Mouse (Mus musculus) kidney, embryonic 14.5 days (tissue): ENCODE measurements around the gene Ankrd28. TPM values are rescaled to one million over a fixed set of nuclear protein-coding genes. Genes with fewer than 3 reads are reported as not detected.

Experiments
- ATAC-seq: fragments of 200-750 bp; cut with Nextera tagmentation; 2 replicates; pipeline ENCODE4 v1.8.0; 2017; ENCODE audit warnings: moderate number of reproducible peaks, mild to moderate bottlenecking, moderate TSS enrichment, moderate library complexity; ENCODE audit not compliant: low FRiP score, low TSS enrichment
- H3K27ac ChIP-seq: fragments of 300-500 bp; sonication (generic); 2 replicates; pipeline ENCODE4 v1.5.1; 2014; ENCODE audit warnings: low read depth, mild to moderate bottlenecking, low read length, moderate library complexity, mixed read lengths
- H3K27me3 ChIP-seq: fragments of 300-500 bp; sonication (generic); 2 replicates; pipeline ENCODE4 v1.6.1; 2014; ENCODE audit warnings: mild to moderate bottlenecking, low read length; ENCODE audit not compliant: control insufficient read depth, insufficient read depth
- H3K36me3 ChIP-seq: fragments of 300-500 bp; sonication (generic); 2 replicates; pipeline ENCODE4 v1.6.1; 2014; ENCODE audit warnings: low read length, mixed read lengths; ENCODE audit not compliant: control insufficient read depth, insufficient read depth
- H3K4me1 ChIP-seq: fragments of 300-500 bp; sonication (generic); 2 replicates; pipeline ENCODE4 v1.6.1; 2014; ENCODE audit warnings: low read length, mixed read lengths; ENCODE audit not compliant: control insufficient read depth, insufficient read depth
- H3K4me2 ChIP-seq: fragments of 300-500 bp; sonication (generic); replicated peaks from 2 replicates; pipeline ENCODE4 v1.6.1; 2014; ENCODE audit warnings: low read depth, mild to moderate bottlenecking, low read length
- H3K4me3 ChIP-seq: fragments of 300-500 bp; sonication (generic); 2 replicates; pipeline ENCODE4 v1.5.1; 2014; ENCODE audit warnings: mild to moderate bottlenecking, low read length
- H3K9ac ChIP-seq: fragments of 300-500 bp; sonication (generic); 2 replicates; pipeline ENCODE4 v1.6.1; 2014; ENCODE audit warnings: low read depth, mild to moderate bottlenecking, low read length, moderate library complexity
- H3K9me3 ChIP-seq: fragments of 300-500 bp; sonication (generic); 2 replicates; pipeline ENCODE4 v1.6.1; 2016; ENCODE audit warnings: low read length; ENCODE audit not compliant: control insufficient read depth
- WGBS: fragments of 180-500 bp; shearing (Covaris S2); extraction: QIAGEN DNeasy Blood & Tissue Kit; methylation state at CpG from one replicate; pipeline ENCODE4 v1.1.7; 2014; 5-methylcytosine and 5-hydroxymethylcytosine counted together
- polyA plus RNA-seq: library from polyadenylated mRNA; unstranded; fragments of >200 nt; fragmentation: Nextera tagmentation; extraction: Ambion mirVana; gene quantifications from 2 replicates; pipeline ENCODE4 v1.2.1, GENCODE M21; 2014

The Ankrd28 gene
- polyA plus RNA-seq, 1 experiment from 2014 or later: 11.0 TPM

DNA sequence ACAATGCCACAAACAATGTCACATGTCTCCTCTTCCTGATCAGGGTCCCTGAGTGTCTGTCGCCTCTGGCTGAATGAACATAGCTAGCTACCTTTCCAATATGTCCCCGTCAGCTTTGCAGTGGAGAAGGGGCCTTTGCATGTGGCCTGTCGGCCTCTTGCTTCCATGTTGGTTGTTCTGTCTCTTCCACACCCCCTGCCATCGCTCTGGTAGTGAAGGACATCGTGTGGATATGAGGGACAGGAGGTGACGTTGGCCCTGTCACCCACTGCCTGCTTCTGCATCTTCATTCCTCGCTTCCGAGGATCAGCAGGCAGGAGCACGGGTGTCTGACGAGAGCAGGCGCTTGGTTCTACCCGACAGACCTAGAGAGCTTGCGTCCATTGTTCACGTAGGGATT, 175.0 kb downstream of the Ankrd28 start:
- no peak overlapping the region for H3K4me3 ChIP-seq

GRCm38 (mm10) chr14:31654816-31655215, 175.6 kb downstream of the Ankrd28 start:
- H3K4me3 ChIP-seq: no peak overlapping the region
- H3K4me2 ChIP-seq: no peak overlapping the region
- no peak overlapping the region for H3K9ac ChIP-seq
- H3K36me3 ChIP-seq: no peaks in the 10 kb centered on the region
- peaks cover 12% of the 10 kb centered on the region; the same call in 1 of the 2 replicates for H3K4me1 ChIP-seq
- no peak overlapping the region for H3K27ac ChIP-seq
- H3K9me3 ChIP-seq: no peaks in the 10 kb centered on the region
- WGBS: 82% methylated on average over 5 of the region's 5 CpGs
- H3K27me3 ChIP-seq: no peaks in the 10 kb centered on the region
- no peak for ATAC-seq

More for the DNA sequence above, 175.0 kb downstream of the Ankrd28 start:
- Histone ChIP-seq H3K4me1 (peaks cover 13% of the 10 kb centered on the region; the same call in 1 of the 2 replicates), H3K36me3 (no peaks in the 10 kb centered on the region), H3K9ac (no peak overlapping the region), H3K27me3 (no peaks in the 10 kb centered on the region), H3K4me2 (no peak overlapping the region), H3K9me3 (no peaks in the 10 kb centered on the region), H3K27ac (no peak overlapping the region)
- WGBS: 87% methylated on average over 14 of the region's 14 CpGs
- ATAC-seq: no peak

DNA sequence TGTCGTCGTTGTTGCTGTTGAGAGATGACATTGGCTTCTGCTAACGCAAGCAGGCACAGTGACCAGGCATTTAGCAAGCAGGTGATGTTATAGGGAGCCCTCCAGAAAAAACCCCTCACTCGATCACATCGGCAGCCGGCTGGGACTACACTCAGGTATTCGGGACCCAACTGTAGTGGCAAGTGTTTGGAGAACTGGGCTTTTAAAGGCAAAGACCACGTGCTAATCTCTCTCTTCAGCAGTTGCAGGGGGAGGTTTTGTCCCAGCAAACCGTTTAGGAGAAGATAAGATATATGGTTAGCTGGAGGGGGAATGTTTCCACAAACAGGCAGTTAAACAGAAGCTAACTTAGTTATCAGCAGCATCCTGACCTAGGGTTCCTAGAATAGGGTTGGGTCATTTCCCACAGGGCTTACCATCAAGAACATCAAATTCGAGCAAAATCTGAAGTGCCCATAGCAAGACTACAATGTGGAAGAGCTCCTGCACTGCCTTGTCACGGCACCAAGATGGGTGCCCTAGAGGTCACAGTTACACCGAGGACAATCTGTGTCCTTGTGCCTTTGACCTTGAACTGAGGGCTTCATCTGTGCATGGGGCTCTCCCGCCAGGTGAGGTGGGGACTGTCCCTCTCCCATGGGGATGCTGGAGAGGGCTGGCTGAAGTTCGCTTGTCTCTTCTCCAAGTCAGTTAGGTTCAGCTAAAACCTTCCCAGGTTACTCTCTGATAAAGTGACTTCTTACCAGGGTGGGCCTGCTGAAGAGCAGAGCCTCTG, 177.2 kb downstream of the Ankrd28 start:
- H3K4me1 ChIP-seq: 0 out of 2 replicates have a peak, but pooled peaks cover 4% of the 10 kb centered on the region
- no peak for ATAC-seq
- no peak overlapping the region for H3K9ac ChIP-seq
- H3K27ac ChIP-seq: no peak overlapping the region
- H3K36me3 ChIP-seq: no peaks in the 10 kb centered on the region
- WGBS: 76% methylated on average over 14 of the region's 14 CpGs
- H3K27me3 ChIP-seq: no peaks in the 10 kb centered on the region
- H3K9me3 ChIP-seq: no peaks in the 10 kb centered on the region
- H3K4me2 ChIP-seq: no peak overlapping the region
- H3K4me3 ChIP-seq: no peak overlapping the region

- H3K9ac ChIP-seq: no peak overlapping the region
- no peak for ATAC-seq
- no peak overlapping the region for H3K27ac ChIP-seq
- 93% methylated on average over 1 of the region's 1 CpGs for WGBS
- no peak overlapping the region for H3K4me2 ChIP-seq
- H3K36me3 ChIP-seq: no peaks in the 10 kb centered on the region
- no peak overlapping the region for H3K4me3 ChIP-seq
- no peaks in the 10 kb centered on the region for H3K27me3 ChIP-seq
- 0 out of 2 replicates have a peak, but pooled peaks cover 4% of the 10 kb centered on the region for H3K4me1 ChIP-seq
- H3K9me3 ChIP-seq: no peaks in the 10 kb centered on the region
These were observed 177.8 kb downstream of the Ankrd28 start for GRCm38 (mm10) chr14:31652624-31653023.

DNA sequence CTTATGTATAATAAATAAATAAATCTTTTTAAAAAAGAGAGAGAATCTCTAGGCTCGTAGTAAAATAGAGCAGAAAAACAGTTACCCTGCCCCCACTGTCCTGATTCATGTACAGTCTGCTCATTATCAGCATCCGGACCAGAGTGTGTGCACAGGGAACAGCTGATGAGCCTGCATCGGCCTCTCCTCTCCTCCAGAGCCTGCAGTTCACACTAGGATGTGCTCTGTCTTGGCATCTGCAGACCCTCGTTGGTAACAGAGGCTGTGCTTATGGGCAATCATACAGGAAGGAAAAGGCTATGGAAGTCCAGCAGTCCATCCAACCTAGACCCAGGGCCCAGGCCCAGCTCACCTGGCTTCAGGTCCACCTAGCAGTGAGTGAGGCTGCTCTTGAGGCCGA, 178.3 kb downstream of the Ankrd28 start:
- no peaks in the 10 kb centered on the region for H3K36me3 ChIP-seq
- no peaks in the 10 kb centered on the region for H3K9me3 ChIP-seq
- WGBS: 54% methylated on average over 5 of the region's 5 CpGs
- no peak overlapping the region for H3K4me3 ChIP-seq
- ATAC-seq: no peak
- H3K4me1 ChIP-seq: 0 out of 2 replicates have a peak, but pooled peaks cover under 1% of the 10 kb centered on the region
- H3K4me2 ChIP-seq: no peak overlapping the region
- no peak overlapping the region for H3K27ac ChIP-seq
- no peak overlapping the region for H3K9ac ChIP-seq
- H3K27me3 ChIP-seq: no peaks in the 10 kb centered on the region

DNA sequence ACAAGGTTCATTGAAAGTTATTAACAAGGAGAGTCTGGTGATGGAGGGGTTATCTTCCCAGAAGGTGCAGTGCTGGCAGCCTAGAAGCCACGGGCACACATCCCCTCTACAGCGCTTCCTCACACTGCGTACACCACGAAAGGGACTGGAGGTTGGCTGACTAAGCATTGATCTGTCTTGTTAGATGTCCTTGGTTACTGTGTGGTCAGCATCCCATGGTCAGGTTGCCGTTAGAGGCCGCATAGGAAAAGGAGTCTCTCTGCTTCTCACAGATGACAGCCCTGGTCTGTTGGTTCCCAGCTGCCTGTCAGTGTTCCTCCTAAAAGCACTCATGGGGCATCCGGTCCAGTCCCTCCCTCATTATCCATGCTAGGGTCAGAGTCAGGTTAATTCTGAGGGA, 179.2 kb downstream of the Ankrd28 start:
- Histone ChIP-seq H3K9me3 (no peaks in the 10 kb centered on the region), H3K27me3 (no peaks in the 10 kb centered on the region), H3K36me3 (no peaks in the 10 kb centered on the region), H3K27ac (no peak overlapping the region), H3K9ac (0 out of 2 replicates have a peak overlapping the region, but pooled peaks have one; percentile 12), H3K4me3 (no peak overlapping the region), H3K4me1 (no peaks in the 10 kb centered on the region), H3K4me2 (no peak overlapping the region)
- 0 out of 2 replicates have a peak, but pooled peaks have one; percentile 43 for ATAC-seq
- 69% methylated on average over 7 of the region's 7 CpGs for WGBS

GRCm38 (mm10) chr14:31650347-31650746, 180.1 kb downstream of the Ankrd28 start:
- no peak for ATAC-seq
- no peaks in the 10 kb centered on the region for H3K36me3 ChIP-seq
- H3K9me3 ChIP-seq: no peaks in the 10 kb centered on the region
- H3K4me2 ChIP-seq: no peak overlapping the region
- H3K4me1 ChIP-seq: no peaks in the 10 kb centered on the region
- H3K9ac ChIP-seq: no peak overlapping the region
- H3K27me3 ChIP-seq: no peaks in the 10 kb centered on the region
- 96% methylated on average over 3 of the region's 3 CpGs for WGBS
- no peak overlapping the region for H3K4me3 ChIP-seq
- H3K27ac ChIP-seq: no peak overlapping the region

Other genes with a start within 250 kb of the Ankrd28 start
- 1.8 and 3.2 TPM in 2 replicates for gene Colq, start 239.3 kb downstream of the Ankrd28 start, polyA plus RNA-seq
- gene Gm49387, start 189.8 kb downstream of the Ankrd28 start, polyA plus RNA-seq: 3.3 TPM in 1 of 2 replicates, not detected in the other
- 27.9 and 30.9 TPM in 2 replicates for gene Btd, start 189.6 kb downstream of the Ankrd28 start, polyA plus RNA-seq
- 11.5 and 20.6 TPM in 2 replicates for gene Hacl1, start 189.4 kb downstream of the Ankrd28 start, polyA plus RNA-seq
- gene Galnt15, start 198.3 kb upstream of the Ankrd28 start, polyA plus RNA-seq: 0.34 and 0.56 TPM in 2 replicates